Mouse (Mus musculus): ENCODE results near the gene Gm7137. TPM values are rescaled to one million over a fixed set of nuclear protein-coding genes. Genes with fewer than 3 reads are reported as not detected.
"Not testable (repeated sequence)": the region's sequence is repeated elsewhere in the genome, so short reads cannot be mapped to it uniquely, and the experiment has no call there.

Gene Gm7137
- polyA plus RNA-seq, 1 experiment from 2014 or later = not detected

DNA sequence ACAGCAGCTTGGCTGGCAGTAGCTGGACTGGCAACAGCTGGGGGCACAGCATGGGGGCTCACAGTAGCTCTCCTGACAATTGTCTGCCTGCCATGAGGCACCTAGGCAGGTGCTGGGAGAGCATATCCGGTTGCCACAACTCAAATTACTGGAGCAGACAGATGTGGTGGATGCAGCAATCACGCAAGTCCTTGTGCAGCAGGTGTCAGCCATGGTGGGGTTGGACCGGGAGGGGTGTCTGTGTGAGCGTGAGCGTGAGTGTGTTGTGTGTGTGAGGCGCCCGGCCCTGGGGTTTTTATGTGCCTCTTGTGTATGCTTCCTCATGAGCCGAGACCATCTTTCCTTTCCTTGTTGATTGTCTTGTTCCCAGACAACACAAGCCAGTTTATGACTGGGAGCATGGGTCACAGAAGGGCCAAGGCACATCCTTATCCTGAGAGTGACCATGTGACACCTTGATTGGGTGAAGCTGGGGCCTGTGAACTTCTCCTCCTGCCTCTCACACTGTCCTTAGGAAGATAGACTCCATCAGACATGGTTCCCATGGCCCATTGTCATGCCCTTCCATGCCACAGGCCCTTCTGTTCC is 11.0 kb upstream of the Gm7137 start, which contains the start of gene Gm19668:
Gm19668 (minus strand) TSS at position 213 of the 588 bp plus-strand sequence.
- Histone ChIP-seq H3K36me3 (ENCODE audit: control insufficient read depth, insufficient read depth, low read length) (no peaks in the 10 kb centered on the region), H3K9me3 (ENCODE audit: control insufficient read depth, low read length) (no peaks in the 10 kb centered on the region), H3K4me3 (ENCODE audit: low read length) (no peak within 1 kb of the TSS), H3K27ac (ENCODE audit: low read depth, low read length) (no peak within 1 kb of the TSS), H3K4me1 (ENCODE audit: control insufficient read depth, insufficient read depth, low read depth, low read length) (no peaks in the 10 kb centered on the region), H3K4me2 (ENCODE audit: low read length) (no peak within 1 kb of the TSS), H3K27me3 (replicated peaks; ENCODE audit: control insufficient read depth, insufficient read depth, low read length) (no peaks in the 10 kb centered on the region), H3K9ac (ENCODE audit: low read depth, low read length) (no peak within 1 kb of the TSS)
- ATAC-seq = no peak
- 70% methylated on average over 8 of the region's 8 CpGs for WGBS

GRCm38 (mm10) chr10:77798164-77798920 is 10.3 kb upstream of the Gm7137 start:
- not testable (repeated sequence) for ATAC-seq

GRCm38 (mm10) chr10:77797677-77798076 is 9.7 kb upstream of the Gm7137 start:
- H3K9ac ChIP-seq (ENCODE audit: low read depth, low read length) = no peak overlapping the region
- H3K4me2 ChIP-seq (ENCODE audit: low read length) = no peak overlapping the region
- H3K4me1 ChIP-seq (ENCODE audit: control insufficient read depth, insufficient read depth, low read depth, low read length) = no peaks in the 10 kb centered on the region
- WGBS = 16% methylated on average over 3 of the region's 3 CpGs
- H3K27me3 ChIP-seq (replicated peaks; ENCODE audit: control insufficient read depth, insufficient read depth, low read length) = no peaks in the 10 kb centered on the region
- H3K36me3 ChIP-seq (ENCODE audit: control insufficient read depth, insufficient read depth, low read length) = no peaks in the 10 kb centered on the region
- H3K9me3 ChIP-seq (ENCODE audit: control insufficient read depth, low read length) = no peaks in the 10 kb centered on the region
- ATAC-seq = no peak
- no peak overlapping the region for H3K27ac ChIP-seq (ENCODE audit: low read depth, low read length)
- no peak overlapping the region for H3K4me3 ChIP-seq (ENCODE audit: low read length)

More at GRCm38 (mm10) chr10:77798164-77798920, 10.3 kb upstream of the Gm7137 start:
- H3K4me3 ChIP-seq (ENCODE audit: low read length); H3K36me3 ChIP-seq (ENCODE audit: control insufficient read depth, insufficient read depth, low read length); H3K9me3 ChIP-seq (ENCODE audit: control insufficient read depth, low read length); H3K4me2 ChIP-seq (ENCODE audit: low read length); H3K27ac ChIP-seq (ENCODE audit: low read depth, low read length); H3K9ac ChIP-seq (ENCODE audit: low read depth, low read length); H3K4me1 ChIP-seq (ENCODE audit: control insufficient read depth, insufficient read depth, low read depth, low read length); H3K27me3 ChIP-seq (replicated peaks; ENCODE audit: control insufficient read depth, insufficient read depth, low read length): not testable (repeated sequence)
- 38% methylated on average over 3 of the region's 3 CpGs for WGBS

- Histone ChIP-seq H3K9ac (ENCODE audit: low read depth, low read length) (no peak within 1 kb of the TSS), H3K4me2 (ENCODE audit: low read length) (no peak within 1 kb of the TSS), H3K27ac (ENCODE audit: low read depth, low read length) (no peak within 1 kb of the TSS), H3K27me3 (replicated peaks; ENCODE audit: control insufficient read depth, insufficient read depth, low read length) (no peaks in the 10 kb centered on the region), H3K36me3 (ENCODE audit: control insufficient read depth, insufficient read depth, low read length) (no peaks in the 10 kb centered on the region), H3K4me1 (ENCODE audit: control insufficient read depth, insufficient read depth, low read depth, low read length) (no peaks in the 10 kb centered on the region), H3K4me3 (ENCODE audit: low read length) (no peak within 1 kb of the TSS), H3K9me3 (ENCODE audit: control insufficient read depth, low read length) (no peaks in the 10 kb centered on the region)
- no peak for ATAC-seq
- 71% methylated on average over 2 of the region's 2 CpGs for WGBS
Measured at GRCm38 (mm10) chr10:77794976-77795375, 7.0 kb upstream of the Gm7137 start, which contains the start of gene Gm9639. TSS of gene Gm9639 (minus strand) at chr10:77795076.

DNA sequence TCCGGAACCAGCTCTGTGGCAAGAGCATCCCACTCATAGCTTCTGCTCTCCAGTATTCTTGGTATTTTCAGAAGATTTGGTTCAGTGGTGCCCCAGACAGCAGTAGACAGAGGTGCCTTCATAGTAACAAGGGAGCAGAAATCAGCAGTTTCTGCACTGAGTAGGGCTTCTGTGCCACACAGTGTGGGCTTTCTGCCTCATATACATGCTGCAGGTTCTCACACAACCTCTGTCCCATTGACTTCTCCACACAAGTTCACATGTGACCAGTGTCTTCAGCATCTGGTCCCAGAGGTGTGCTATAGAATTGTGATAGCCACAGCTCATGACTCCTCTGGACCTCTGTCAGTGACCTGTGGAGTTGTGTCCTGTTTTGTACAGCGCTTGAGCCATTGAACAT is 621 bp upstream of the Gm7137 start:
- no peaks in the 10 kb centered on the region for H3K9me3 ChIP-seq (ENCODE audit: control insufficient read depth, low read length)
- no peak overlapping the region for H3K27ac ChIP-seq (ENCODE audit: low read depth, low read length)
- no peak overlapping the region for H3K4me2 ChIP-seq (ENCODE audit: low read length)
- no peak overlapping the region for H3K9ac ChIP-seq (ENCODE audit: low read depth, low read length)
- H3K27me3 ChIP-seq (replicated peaks; ENCODE audit: control insufficient read depth, insufficient read depth, low read length) = no peaks in the 10 kb centered on the region
- no peak overlapping the region for H3K4me3 ChIP-seq (ENCODE audit: low read length)
- H3K36me3 ChIP-seq (ENCODE audit: control insufficient read depth, insufficient read depth, low read length) = no peaks in the 10 kb centered on the region
- WGBS = 76% methylated on average over 2 of the region's 2 CpGs
- no peak for ATAC-seq
- H3K4me1 ChIP-seq (ENCODE audit: control insufficient read depth, insufficient read depth, low read depth, low read length) = no peaks in the 10 kb centered on the region

- not testable (repeated sequence) for H3K9me3 ChIP-seq (ENCODE audit: control insufficient read depth, low read length); H3K9ac ChIP-seq (ENCODE audit: low read depth, low read length); H3K4me1 ChIP-seq (ENCODE audit: control insufficient read depth, insufficient read depth, low read depth, low read length); H3K4me3 ChIP-seq (ENCODE audit: low read length); ATAC-seq; H3K4me2 ChIP-seq (ENCODE audit: low read length); H3K27ac ChIP-seq (ENCODE audit: low read depth, low read length); H3K27me3 ChIP-seq (replicated peaks; ENCODE audit: control insufficient read depth, insufficient read depth, low read length); H3K36me3 ChIP-seq (ENCODE audit: control insufficient read depth, insufficient read depth, low read length)
- 100% methylated on average over 1 of the region's 3 CpGs for WGBS
Measured at GRCm38 (mm10) chr10:77783396-77783795, 4.6 kb downstream of the Gm7137 start.

DNA sequence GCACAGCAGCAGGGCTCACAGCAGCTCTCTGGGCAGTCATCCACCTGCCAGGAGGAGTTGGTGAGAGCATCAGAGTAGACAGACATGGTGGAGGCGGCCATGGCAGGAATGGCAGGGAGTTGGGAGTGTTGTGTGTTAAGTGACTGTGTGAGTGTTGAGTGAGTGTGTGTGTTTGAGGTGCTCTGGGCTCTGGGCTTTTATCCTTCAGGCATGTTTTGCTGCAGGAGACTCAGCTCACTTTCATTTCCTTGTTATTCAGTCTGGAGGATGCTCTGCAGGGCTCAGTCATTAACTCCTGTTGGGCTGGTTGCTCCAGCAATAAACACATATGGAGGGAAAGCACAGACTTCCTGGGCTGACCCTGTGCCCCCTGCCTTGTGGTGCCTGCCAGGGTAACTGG is 5.6 kb downstream of the Gm7137 start, which contains the start of gene Gm3250:
Gm3250 (minus strand) TSS at position 101 of the 400 bp plus-strand sequence.
- ATAC-seq; H3K27me3 ChIP-seq (replicated peaks; ENCODE audit: control insufficient read depth, insufficient read depth, low read length); H3K9me3 ChIP-seq (ENCODE audit: control insufficient read depth, low read length); H3K4me2 ChIP-seq (ENCODE audit: low read length); H3K4me1 ChIP-seq (ENCODE audit: control insufficient read depth, insufficient read depth, low read depth, low read length); H3K36me3 ChIP-seq (ENCODE audit: control insufficient read depth, insufficient read depth, low read length); H3K27ac ChIP-seq (ENCODE audit: low read depth, low read length); H3K9ac ChIP-seq (ENCODE audit: low read depth, low read length); H3K4me3 ChIP-seq (ENCODE audit: low read length): not testable (repeated sequence)
- WGBS = no CpG with 5 or more reads among the region's 1 CpGs

GRCm38 (mm10) chr10:77776844-77777243 is 11.2 kb downstream of the Gm7137 start, which contains the start of gene Gm7138:
TSS of gene Gm7138 (minus strand) at chr10:77776944.
- H3K27ac ChIP-seq (ENCODE audit: low read depth, low read length); H3K9ac ChIP-seq (ENCODE audit: low read depth, low read length); H3K4me2 ChIP-seq (ENCODE audit: low read length); H3K9me3 ChIP-seq (ENCODE audit: control insufficient read depth, low read length); H3K27me3 ChIP-seq (replicated peaks; ENCODE audit: control insufficient read depth, insufficient read depth, low read length); H3K36me3 ChIP-seq (ENCODE audit: control insufficient read depth, insufficient read depth, low read length); ATAC-seq; H3K4me1 ChIP-seq (ENCODE audit: control insufficient read depth, insufficient read depth, low read depth, low read length); H3K4me3 ChIP-seq (ENCODE audit: low read length): not testable (repeated sequence)
- WGBS = 63% methylated on average over 1 of the region's 1 CpGs

DNA sequence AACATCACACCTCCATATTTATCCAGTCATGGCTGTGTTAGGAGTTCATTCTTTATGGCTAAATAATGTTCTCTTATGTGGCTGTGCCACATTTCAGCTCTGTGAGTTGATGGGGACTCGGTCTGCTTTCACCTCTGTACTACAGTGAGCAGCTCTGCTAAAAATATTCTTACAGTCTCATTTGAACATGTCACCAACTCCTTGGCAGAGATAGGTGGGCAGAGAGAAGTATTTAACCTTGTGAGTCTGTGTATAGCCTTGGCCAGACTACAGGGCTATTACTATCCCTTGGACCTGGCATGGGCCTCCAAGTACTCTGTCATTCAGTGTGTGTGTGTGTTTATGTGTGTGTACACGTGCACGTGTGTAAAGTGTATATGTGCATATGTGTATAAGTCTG is 15.9 kb downstream of the Gm7137 start:
- H3K27ac ChIP-seq (ENCODE audit: low read depth, low read length); H3K9me3 ChIP-seq (ENCODE audit: control insufficient read depth, low read length); H3K4me3 ChIP-seq (ENCODE audit: low read length); H3K9ac ChIP-seq (ENCODE audit: low read depth, low read length); ATAC-seq; H3K4me2 ChIP-seq (ENCODE audit: low read length); H3K4me1 ChIP-seq (ENCODE audit: control insufficient read depth, insufficient read depth, low read depth, low read length); H3K36me3 ChIP-seq (ENCODE audit: control insufficient read depth, insufficient read depth, low read length); H3K27me3 ChIP-seq (replicated peaks; ENCODE audit: control insufficient read depth, insufficient read depth, low read length): not testable (repeated sequence)
- WGBS = 70% methylated on average over 2 of the region's 3 CpGs
